Mouse (Mus musculus): Measurements from ENCODE around the gene Bnip3.

The Bnip3 gene

GRCm38 (mm10) chr7:138906441-138906840 is 2.9 kb downstream of the Bnip3 start:
- no peak for DNase-seq (ENCODE audit: low read depth, low spot score)

- no peak for DNase-seq (ENCODE audit: low read depth, low spot score)
Measured at GRCm38 (mm10) chr7:138903886-138904435, 5.4 kb downstream of the Bnip3 start.

GRCm38 (mm10) chr7:138898743-138899142 is 10.6 kb downstream of the Bnip3 start:
- DNase-seq (ENCODE audit: low read depth, low spot score) = no peak

GRCm38 (mm10) chr7:138898122-138898521 is 11.2 kb downstream of the Bnip3 start:
- DNase-seq (ENCODE audit: low read depth, low spot score) = no peak

GRCm38 (mm10) chr7:138885365-138886289 is 23.7 kb downstream of the Bnip3 start:
- DNase-seq (ENCODE audit: low read depth, low spot score) = no peak

GRCm38 (mm10) chr7:138883724-138884123 is 25.6 kb downstream of the Bnip3 start:
- no peak for DNase-seq (ENCODE audit: low read depth, low spot score)

GRCm38 (mm10) chr7:138875031-138875430 is 34.3 kb downstream of the Bnip3 start:
- no peak for DNase-seq (ENCODE audit: low read depth, low spot score)

GRCm38 (mm10) chr7:138872956-138873355 is 36.4 kb downstream of the Bnip3 start:
- no peak for DNase-seq (ENCODE audit: low read depth, low spot score)

GRCm38 (mm10) chr7:138868316-138868715 is 41.0 kb downstream of the Bnip3 start:
- DNase-seq (ENCODE audit: low read depth, low spot score) = no peak

- no peak for DNase-seq (ENCODE audit: low read depth, low spot score)
Measured at GRCm38 (mm10) chr7:138867286-138867685, 42.0 kb downstream of the Bnip3 start.

GRCm38 (mm10) chr7:138864776-138865175 is 44.5 kb downstream of the Bnip3 start:
- DNase-seq (ENCODE audit: low read depth, low spot score) = no peak

- no peak for DNase-seq (ENCODE audit: low read depth, low spot score)
Measured at GRCm38 (mm10) chr7:138863950-138864572, 45.3 kb downstream of the Bnip3 start.

- no peak for DNase-seq (ENCODE audit: low read depth, low spot score)
Measured at GRCm38 (mm10) chr7:138856670-138857069, 52.6 kb downstream of the Bnip3 start.

GRCm38 (mm10) chr7:138854201-138854600 is 55.1 kb downstream of the Bnip3 start:
- no peak for DNase-seq (ENCODE audit: low read depth, low spot score)

- DNase-seq (ENCODE audit: low read depth, low spot score) = no peak
Measured at GRCm38 (mm10) chr7:138853417-138854031, 55.8 kb downstream of the Bnip3 start.

GRCm38 (mm10) chr7:138850083-138850482 is 59.2 kb downstream of the Bnip3 start:
- no peak for DNase-seq (ENCODE audit: low read depth, low spot score)

- DNase-seq (ENCODE audit: low read depth, low spot score) = no peak
Measured at GRCm38 (mm10) chr7:138848028-138848920, 61.0 kb downstream of the Bnip3 start.

GRCm38 (mm10) chr7:138847316-138848027 is 61.8 kb downstream of the Bnip3 start:
- no peak for DNase-seq (ENCODE audit: low read depth, low spot score)

- no peak for DNase-seq (ENCODE audit: low read depth, low spot score)
Measured at GRCm38 (mm10) chr7:138846502-138846991, 62.8 kb downstream of the Bnip3 start.

All from retina, postnatal 7 days (tissue).